Mouse (Mus musculus) C2C12 (cell line): ENCODE results near the gene Il24.

Experiments
- CEBPB ChIP-seq: IDR thresholded peaks from one replicate; pipeline ENCODE4 v1.6.1; 2011; ENCODE audit warnings: low read depth, mild to moderate bottlenecking, control low read depth, moderate library complexity
- CTCF ChIP-seq: IDR thresholded peaks from one replicate; pipeline ENCODE4 v1.5.1; 2011; ENCODE audit not compliant: control insufficient read depth, insufficient read depth, insufficient read length
- MAX ChIP-seq: IDR thresholded peaks from one replicate; pipeline ENCODE4 v1.6.1; 2011; ENCODE audit warnings: mild to moderate bottlenecking, control low read depth
- MYOD1 ChIP-seq: IDR thresholded peaks from one replicate; pipeline ENCODE4 v1.6.1; 2011; ENCODE audit warnings: low read depth; ENCODE audit not compliant: control insufficient read depth, insufficient read length
- MYOG ChIP-seq: IDR thresholded peaks from one replicate; pipeline ENCODE4 v1.6.1; 2011; ENCODE audit not compliant: control insufficient read depth, insufficient read length; ENCODE audit errors: extremely low read depth
- USF1 ChIP-seq: IDR thresholded peaks from one replicate; pipeline ENCODE4 v1.6.1; 2011; ENCODE audit warnings: low read depth, mild to moderate bottlenecking, control low read depth, moderate library complexity

DNA sequence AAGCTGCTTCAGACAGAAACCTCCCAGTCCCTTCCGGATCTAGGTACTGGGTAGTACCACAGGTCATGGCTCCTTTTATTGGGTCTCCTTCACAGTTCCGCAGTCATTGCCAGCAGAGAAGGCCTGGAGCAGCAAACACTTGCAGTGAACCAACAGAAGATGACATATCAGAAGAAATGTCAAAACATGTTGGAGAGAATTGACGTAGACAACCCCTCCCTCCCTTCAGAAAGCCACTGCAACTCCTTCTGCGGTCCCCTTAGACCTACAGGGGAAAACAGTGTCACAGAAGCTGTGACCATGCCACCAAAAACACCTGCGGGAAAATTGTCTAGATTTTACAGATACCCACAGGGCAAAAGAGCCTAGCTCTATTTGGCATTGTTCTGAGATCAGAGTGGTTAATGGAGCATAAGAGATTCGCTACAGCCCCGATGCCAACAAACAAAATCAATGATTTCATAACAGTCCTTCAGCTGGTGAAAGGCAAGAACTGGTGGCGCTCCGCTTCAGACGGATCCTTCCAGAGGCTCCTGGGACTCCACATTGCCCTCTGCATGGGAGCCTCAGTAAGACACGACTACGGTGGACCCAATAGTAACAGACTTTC is 24.3 kb upstream of the Il24 start, which contains the start of gene Il20:
- TF ChIP-seq USF1 = no peak
- TF ChIP-seq MAX = no peak
- no peak for TF ChIP-seq CTCF
- TF ChIP-seq CEBPB = no peak
- TF ChIP-seq MYOD1 = no peak
- TF ChIP-seq MYOG = no peak
